Mouse (Mus musculus): ENCODE results near the gene Ddo. TPM values are rescaled to one million over a fixed set of nuclear protein-coding genes. Genes with fewer than 3 reads are reported as not detected.
A peak's percentile ranks its signal among the peaks of the same experiment; 100 is the strongest.

Ddo gene
- polyA plus RNA-seq, 1 experiment from 2014 or later: 0.79 TPM

DNA sequence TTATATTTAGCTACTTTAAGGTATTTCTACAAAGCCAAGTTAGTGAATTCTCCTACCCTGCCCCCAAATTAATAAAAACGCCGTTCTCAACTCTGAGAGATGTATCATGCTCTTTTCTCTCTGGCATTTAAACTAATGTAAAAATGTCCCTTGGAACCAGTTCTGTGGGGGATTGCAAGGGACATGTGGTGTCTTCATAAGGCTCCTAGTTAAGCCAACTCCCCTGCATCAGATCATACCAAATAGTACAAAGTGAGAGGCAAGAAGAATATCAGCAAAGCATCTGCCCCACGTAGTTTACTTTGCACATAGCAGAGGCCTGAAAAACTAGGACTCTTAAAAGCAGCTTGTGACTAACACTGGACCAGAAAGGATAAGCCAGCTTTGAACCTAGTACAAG lies 86.9 kb downstream of the Ddo start:
- no peaks in the 10 kb centered on the region for H3K9me3 ChIP-seq (replicated peaks; ENCODE audit: control insufficient read depth, low read length)
- no peak overlapping the region for H3K4me3 ChIP-seq (ENCODE audit: low read depth, low read length)
- H3K27me3 ChIP-seq (replicated peaks; ENCODE audit: control insufficient read depth, insufficient read depth, low read length): no peaks in the 10 kb centered on the region
- no peaks in the 10 kb centered on the region for H3K36me3 ChIP-seq (ENCODE audit: control insufficient read depth, insufficient read depth, low read length)
- no peak overlapping the region for H3K4me2 ChIP-seq (ENCODE audit: low read length)
- DNase-seq (ENCODE audit: low spot score): no peak
- ATAC-seq: no peak
- H3K9ac ChIP-seq (ENCODE audit: low read length): no peak overlapping the region
- H3K4me1 ChIP-seq (ENCODE audit: control insufficient read depth, insufficient read depth, low read length): no peaks in the 10 kb centered on the region
- no peak overlapping the region for H3K27ac ChIP-seq (ENCODE audit: low read depth, low read length)
- 92% methylated on average over 3 of the region's 3 CpGs for WGBS

GRCm38 (mm10) chr10:40718362-40718761 lies 88.6 kb downstream of the Ddo start:
- 96% methylated on average over 13 of the region's 13 CpGs for WGBS
- Histone ChIP-seq H3K4me1 (ENCODE audit: control insufficient read depth, insufficient read depth, low read length) (no peaks in the 10 kb centered on the region), H3K4me2 (ENCODE audit: low read length) (no peak overlapping the region), H3K9ac (ENCODE audit: low read length) (no peak overlapping the region), H3K27ac (ENCODE audit: low read depth, low read length) (no peak overlapping the region), H3K4me3 (ENCODE audit: low read depth, low read length) (no peak overlapping the region), H3K27me3 (replicated peaks; ENCODE audit: control insufficient read depth, insufficient read depth, low read length) (no peaks in the 10 kb centered on the region), H3K9me3 (replicated peaks; ENCODE audit: control insufficient read depth, low read length) (no peaks in the 10 kb centered on the region), H3K36me3 (ENCODE audit: control insufficient read depth, insufficient read depth, low read length) (no peaks in the 10 kb centered on the region)
- DNase-seq (ENCODE audit: low spot score) (no peak), ATAC-seq (no peak)

- Histone ChIP-seq H3K9ac (ENCODE audit: low read length) (no peak overlapping the region), H3K36me3 (ENCODE audit: control insufficient read depth, insufficient read depth, low read length) (no peaks in the 10 kb centered on the region), H3K4me2 (ENCODE audit: low read length) (no peak overlapping the region), H3K4me3 (ENCODE audit: low read depth, low read length) (no peak overlapping the region), H3K4me1 (ENCODE audit: control insufficient read depth, insufficient read depth, low read length) (no peaks in the 10 kb centered on the region), H3K27me3 (replicated peaks; ENCODE audit: control insufficient read depth, insufficient read depth, low read length) (no peaks in the 10 kb centered on the region), H3K27ac (ENCODE audit: low read depth, low read length) (no peak overlapping the region), H3K9me3 (replicated peaks; ENCODE audit: control insufficient read depth, low read length) (no peaks in the 10 kb centered on the region)
- DNase-seq (ENCODE audit: low spot score) (peak; percentile 6), ATAC-seq (no peak)
- WGBS: 79% methylated on average over 6 of the region's 6 CpGs
Observed at GRCm38 (mm10) chr10:40719062-40719461, 89.3 kb downstream of the Ddo start.

DNA sequence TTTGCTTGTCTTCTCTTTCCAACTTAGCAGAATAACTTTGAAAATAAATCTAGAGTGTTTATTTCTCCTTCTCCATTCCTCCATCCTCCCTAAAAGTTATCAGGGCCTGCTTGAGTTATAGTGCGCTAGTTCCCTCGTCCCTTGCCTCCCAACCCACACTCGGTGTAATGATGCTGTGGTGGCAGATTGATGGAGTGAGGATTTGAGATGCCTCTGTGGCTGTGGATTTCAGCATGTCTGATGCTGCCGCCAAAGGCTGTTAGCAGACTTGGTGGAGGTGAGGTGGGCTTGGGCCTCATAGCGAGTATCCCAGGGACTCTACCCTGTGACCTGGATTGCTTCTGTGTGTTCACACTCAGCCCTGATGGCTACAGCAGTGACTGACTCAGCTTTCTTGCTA lies 91.1 kb downstream of the Ddo start:
- Histone ChIP-seq H3K9ac (ENCODE audit: low read length) (no peak overlapping the region), H3K9me3 (replicated peaks; ENCODE audit: control insufficient read depth, low read length) (no peaks in the 10 kb centered on the region), H3K36me3 (ENCODE audit: control insufficient read depth, insufficient read depth, low read length) (no peaks in the 10 kb centered on the region), H3K4me2 (ENCODE audit: low read length) (no peak overlapping the region), H3K27me3 (replicated peaks; ENCODE audit: control insufficient read depth, insufficient read depth, low read length) (no peaks in the 10 kb centered on the region), H3K4me3 (ENCODE audit: low read depth, low read length) (no peak overlapping the region), H3K27ac (ENCODE audit: low read depth, low read length) (no peak overlapping the region), H3K4me1 (ENCODE audit: control insufficient read depth, insufficient read depth, low read length) (peaks cover 3% of the 10 kb centered on the region; the same call in 1 of the 2 replicates)
- ATAC-seq: no peak
- no peak for DNase-seq (ENCODE audit: low spot score)
- WGBS: 89% methylated on average over 5 of the region's 5 CpGs

GRCm38 (mm10) chr10:40724342-40724741 lies 94.5 kb downstream of the Ddo start:
- H3K4me3 ChIP-seq (ENCODE audit: low read depth, low read length): no peak overlapping the region
- no peak overlapping the region for H3K4me2 ChIP-seq (ENCODE audit: low read length)
- H3K27me3 ChIP-seq (replicated peaks; ENCODE audit: control insufficient read depth, insufficient read depth, low read length): no peaks in the 10 kb centered on the region
- no peaks in the 10 kb centered on the region for H3K36me3 ChIP-seq (ENCODE audit: control insufficient read depth, insufficient read depth, low read length)
- H3K4me1 ChIP-seq (ENCODE audit: control insufficient read depth, insufficient read depth, low read length): peaks cover 5% of the 10 kb centered on the region
- ATAC-seq (no peak), DNase-seq (ENCODE audit: low spot score) (peak; percentile 11)
- 23% methylated on average over 6 of the region's 6 CpGs for WGBS
- no peaks in the 10 kb centered on the region for H3K9me3 ChIP-seq (replicated peaks; ENCODE audit: control insufficient read depth, low read length)
- H3K9ac ChIP-seq (ENCODE audit: low read length): no peak overlapping the region
- no peak overlapping the region for H3K27ac ChIP-seq (ENCODE audit: low read depth, low read length)

DNA sequence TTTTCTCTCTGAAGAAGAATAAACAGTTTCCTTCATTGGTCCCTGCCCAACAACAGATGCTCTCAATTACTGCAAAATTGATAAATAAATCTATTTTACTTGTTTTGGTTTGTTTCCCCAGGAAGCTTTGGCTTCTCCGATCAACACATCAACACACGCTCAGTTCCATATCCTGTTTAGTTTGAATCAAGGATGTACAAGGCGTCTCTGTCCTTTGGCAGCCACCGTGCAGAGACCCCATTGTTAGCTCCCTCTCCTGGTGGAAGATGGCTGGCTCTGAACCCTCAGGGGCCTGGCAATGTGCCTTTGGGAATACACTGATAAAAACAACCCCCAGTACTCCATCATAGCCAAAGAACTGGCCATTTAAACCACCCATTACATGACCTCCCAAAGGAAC lies 95.3 kb downstream of the Ddo start:
- no peak overlapping the region for H3K4me2 ChIP-seq (ENCODE audit: low read length)
- H3K27ac ChIP-seq (ENCODE audit: low read depth, low read length): no peak overlapping the region
- DNase-seq (ENCODE audit: low spot score) (peak; percentile 38), ATAC-seq (no peak)
- no peak overlapping the region for H3K4me3 ChIP-seq (ENCODE audit: low read depth, low read length)
- no peaks in the 10 kb centered on the region for H3K9me3 ChIP-seq (replicated peaks; ENCODE audit: control insufficient read depth, low read length)
- peaks cover 5% of the 10 kb centered on the region for H3K4me1 ChIP-seq (ENCODE audit: control insufficient read depth, insufficient read depth, low read length)
- no peaks in the 10 kb centered on the region for H3K36me3 ChIP-seq (ENCODE audit: control insufficient read depth, insufficient read depth, low read length)
- H3K9ac ChIP-seq (ENCODE audit: low read length): no peak overlapping the region
- no peaks in the 10 kb centered on the region for H3K27me3 ChIP-seq (replicated peaks; ENCODE audit: control insufficient read depth, insufficient read depth, low read length)
- WGBS: 48% methylated on average over 4 of the region's 4 CpGs

- Histone ChIP-seq H3K36me3 (ENCODE audit: control insufficient read depth, insufficient read depth, low read length) (no peaks in the 10 kb centered on the region), H3K27me3 (replicated peaks; ENCODE audit: control insufficient read depth, insufficient read depth, low read length) (no peaks in the 10 kb centered on the region), H3K4me1 (ENCODE audit: control insufficient read depth, insufficient read depth, low read length) (peaks cover 5% of the 10 kb centered on the region), H3K4me2 (ENCODE audit: low read length) (no peak overlapping the region), H3K9ac (ENCODE audit: low read length) (no peak overlapping the region), H3K4me3 (ENCODE audit: low read depth, low read length) (no peak overlapping the region), H3K9me3 (replicated peaks; ENCODE audit: control insufficient read depth, low read length) (no peaks in the 10 kb centered on the region), H3K27ac (ENCODE audit: low read depth, low read length) (no peak overlapping the region)
- DNase-seq (ENCODE audit: low spot score) (no peak), ATAC-seq (no peak)
- WGBS: 83% methylated on average over 4 of the region's 4 CpGs
Observed at GRCm38 (mm10) chr10:40725471-40725870, 95.7 kb downstream of the Ddo start.

DNA sequence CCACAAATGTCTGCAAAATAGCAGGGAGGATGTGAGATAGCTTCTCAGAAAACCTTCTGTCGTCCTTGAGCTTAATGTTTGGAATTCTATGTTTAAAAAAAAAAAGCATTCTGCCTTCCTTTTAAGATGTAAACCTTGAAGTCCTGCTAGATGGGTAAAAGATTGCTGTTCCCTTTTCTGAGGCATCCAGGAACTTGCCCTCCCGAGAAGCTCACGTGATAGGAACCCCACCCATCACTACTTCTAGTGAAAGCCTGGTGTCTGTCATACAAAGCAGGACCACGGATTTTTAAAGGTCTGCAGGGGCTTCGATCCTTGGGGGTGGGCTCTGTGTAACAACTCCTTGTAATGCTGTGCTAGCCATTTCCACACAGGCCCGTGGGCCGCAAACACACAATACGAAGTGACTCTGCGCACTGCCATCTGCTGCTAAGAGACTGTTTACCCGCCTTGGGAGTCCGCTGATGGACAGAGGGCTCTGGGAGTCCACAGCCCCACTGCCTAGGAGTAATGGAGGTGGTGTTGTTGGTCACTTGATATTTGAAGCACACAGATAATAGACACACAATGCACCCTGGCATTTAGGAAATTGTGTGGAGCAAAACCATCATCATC lies 96.6 kb downstream of the Ddo start:
- Histone ChIP-seq H3K27ac (ENCODE audit: low read depth, low read length) (no peak overlapping the region), H3K36me3 (ENCODE audit: control insufficient read depth, insufficient read depth, low read length) (no peaks in the 10 kb centered on the region), H3K27me3 (replicated peaks; ENCODE audit: control insufficient read depth, insufficient read depth, low read length) (no peaks in the 10 kb centered on the region), H3K9ac (ENCODE audit: low read length) (no peak overlapping the region), H3K4me2 (ENCODE audit: low read length) (no peak overlapping the region), H3K9me3 (replicated peaks; ENCODE audit: control insufficient read depth, low read length) (no peaks in the 10 kb centered on the region), H3K4me1 (ENCODE audit: control insufficient read depth, insufficient read depth, low read length) (peaks cover 5% of the 10 kb centered on the region), H3K4me3 (ENCODE audit: low read depth, low read length) (no peak overlapping the region)
- DNase-seq (ENCODE audit: low spot score): peak; percentile 27
- WGBS: 59% methylated on average over 11 of the region's 11 CpGs
- peak; percentile 55; the same call in 1 of the 2 replicates for ATAC-seq

GRCm38 (mm10) chr10:40726989-40727388 lies 97.2 kb downstream of the Ddo start:
- no peak overlapping the region for H3K4me2 ChIP-seq (ENCODE audit: low read length)
- no peaks in the 10 kb centered on the region for H3K27me3 ChIP-seq (replicated peaks; ENCODE audit: control insufficient read depth, insufficient read depth, low read length)
- H3K4me3 ChIP-seq (ENCODE audit: low read depth, low read length): no peak overlapping the region
- H3K36me3 ChIP-seq (ENCODE audit: control insufficient read depth, insufficient read depth, low read length): no peaks in the 10 kb centered on the region
- no peak overlapping the region for H3K9ac ChIP-seq (ENCODE audit: low read length)
- peaks cover 5% of the 10 kb centered on the region for H3K4me1 ChIP-seq (ENCODE audit: control insufficient read depth, insufficient read depth, low read length)
- ATAC-seq (peak; percentile 57; the same call in 1 of the 2 replicates), DNase-seq (ENCODE audit: low spot score) (peak; percentile 55)
- 14% methylated on average over 5 of the region's 5 CpGs for WGBS
- peak overlapping the region; percentile 9; the same call in 1 of the 2 replicates for H3K27ac ChIP-seq (ENCODE audit: low read depth, low read length)
- H3K9me3 ChIP-seq (replicated peaks; ENCODE audit: control insufficient read depth, low read length): no peaks in the 10 kb centered on the region
